Mouse (Mus musculus): ENCODE results near the gene Tspan5. TPM values are rescaled to one million over a fixed set of nuclear protein-coding genes. Genes with fewer than 3 reads are reported as not detected.

The Tspan5 gene
- polyA plus RNA-seq, 1 experiment from 2014 or later, result 25.6 TPM

- H3K9me3 ChIP-seq, result no peaks in the 10 kb centered on the region
- 64% methylated on average over 13 of the region's 13 CpGs for WGBS
- ATAC-seq (ENCODE audit: insufficient number of reproducible peaks, insufficient read depth, low FRiP score, low TSS enrichment, low read depth), result no peak
- H3K4me2 ChIP-seq, result no peak overlapping the region
- H3K4me3 ChIP-seq (replicated peaks), result no peak overlapping the region
- H3K27ac ChIP-seq, result no peak overlapping the region
- H3K36me3 ChIP-seq, result no peaks in the 10 kb centered on the region
- no peak overlapping the region for H3K9ac ChIP-seq (replicated peaks)
- H3K4me1 ChIP-seq (replicated peaks), result peaks cover 80% of the 10 kb centered on the region
- H3K27me3 ChIP-seq, result no peaks in the 10 kb centered on the region
Measured at GRCm38 (mm10) chr3:138852982-138853689, 111.1 kb downstream of the Tspan5 start.

DNA sequence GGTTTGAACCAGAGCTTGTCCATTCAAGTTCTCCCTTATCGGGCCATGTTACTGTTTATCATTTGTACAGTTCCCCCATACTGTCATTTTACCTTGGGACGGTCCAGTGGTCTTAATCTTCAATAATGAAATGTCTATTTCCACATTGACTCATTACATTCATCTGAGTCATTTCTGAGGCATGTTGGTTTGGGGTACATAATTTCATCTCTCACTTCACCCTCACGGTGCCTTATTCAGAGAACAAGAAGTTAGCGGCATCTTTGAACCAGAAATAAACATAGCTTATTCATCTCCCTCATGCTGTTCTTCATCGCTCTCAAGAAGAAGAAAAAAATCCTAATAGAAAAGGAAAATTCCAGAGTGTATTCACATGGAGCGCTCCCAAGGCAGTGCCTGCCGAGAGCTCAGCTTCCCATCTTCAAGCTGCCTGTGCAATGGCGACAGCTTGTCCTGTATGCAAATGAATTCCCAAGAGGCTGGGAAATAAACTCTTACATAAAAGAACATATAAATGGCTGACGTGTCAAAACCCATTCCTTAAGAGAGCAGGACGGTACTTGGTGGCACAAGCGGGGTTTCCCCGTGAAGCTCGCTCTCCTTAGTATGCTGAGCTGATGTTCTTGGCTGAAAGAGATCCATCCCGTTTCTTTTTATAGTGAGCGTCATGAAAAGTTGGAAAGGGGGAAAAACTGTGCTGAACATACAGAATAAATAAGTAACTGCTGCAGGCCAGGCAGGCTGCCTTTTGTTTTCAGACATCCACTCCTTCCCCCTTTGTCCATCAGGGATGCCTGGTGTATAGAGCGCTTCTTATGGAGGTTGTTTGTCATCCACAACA lies 112.2 kb downstream of the Tspan5 start:
- Histone ChIP-seq H3K9me3 (no peaks in the 10 kb centered on the region), H3K27me3 (no peaks in the 10 kb centered on the region), H3K4me1 (replicated peaks) (peaks cover 90% of the 10 kb centered on the region), H3K27ac (no peak overlapping the region), H3K36me3 (no peaks in the 10 kb centered on the region), H3K4me3 (replicated peaks) (no peak overlapping the region), H3K4me2 (no peak overlapping the region), H3K9ac (replicated peaks) (no peak overlapping the region)
- WGBS, result 75% methylated on average over 16 of the region's 16 CpGs
- ATAC-seq (ENCODE audit: insufficient number of reproducible peaks, insufficient read depth, low FRiP score, low TSS enrichment, low read depth), result no peak

DNA sequence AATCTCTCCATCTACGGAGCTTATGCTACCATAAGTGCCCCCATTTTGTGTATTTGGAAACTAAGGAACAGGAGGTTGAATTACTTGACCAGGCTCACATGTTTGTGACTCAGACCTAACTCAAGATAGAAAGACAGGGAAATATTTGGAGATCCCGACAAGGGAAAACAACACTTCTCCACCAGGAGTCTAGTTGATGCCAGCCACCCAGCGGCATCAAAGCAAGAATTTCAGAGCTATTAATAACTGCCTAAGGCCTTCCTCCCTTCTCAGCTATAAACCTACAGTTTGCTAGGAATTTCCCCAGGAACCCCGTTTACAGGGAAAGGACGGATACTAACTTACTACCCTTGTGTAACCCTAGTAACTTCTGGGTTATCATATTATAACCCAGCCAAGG lies 113.4 kb downstream of the Tspan5 start:
- no peak for ATAC-seq (ENCODE audit: insufficient number of reproducible peaks, insufficient read depth, low FRiP score, low TSS enrichment, low read depth)
- no peaks in the 10 kb centered on the region for H3K27me3 ChIP-seq
- H3K36me3 ChIP-seq, result no peaks in the 10 kb centered on the region
- peaks cover 90% of the 10 kb centered on the region for H3K4me1 ChIP-seq (replicated peaks)
- WGBS, result 43% methylated on average over 5 of the region's 5 CpGs
- no peak overlapping the region for H3K27ac ChIP-seq
- H3K9ac ChIP-seq (replicated peaks), result no peak overlapping the region
- H3K4me2 ChIP-seq, result no peak overlapping the region
- no peaks in the 10 kb centered on the region for H3K9me3 ChIP-seq
- H3K4me3 ChIP-seq (replicated peaks), result no peak overlapping the region

DNA sequence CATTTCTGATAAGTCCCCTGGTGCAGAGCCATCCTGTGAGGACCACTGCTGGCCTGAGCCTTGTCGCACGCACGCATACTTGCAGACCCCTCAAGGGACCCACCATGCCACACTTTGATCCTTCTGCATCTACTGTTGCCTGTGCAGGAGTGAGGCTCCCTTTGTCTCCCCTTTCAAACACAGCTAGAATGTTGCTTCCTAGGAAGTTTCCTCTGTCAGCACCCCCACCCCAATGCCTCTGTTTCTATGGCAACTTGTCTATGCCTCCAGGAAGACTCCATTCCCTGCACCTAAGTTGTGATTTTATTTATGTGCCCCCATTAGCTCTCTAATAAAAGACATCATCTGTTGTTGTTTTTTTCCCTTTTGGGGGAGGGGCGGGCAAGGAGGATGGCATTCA lies 115.0 kb downstream of the Tspan5 start:
- Histone ChIP-seq H3K4me3 (replicated peaks) (no peak overlapping the region), H3K27me3 (no peaks in the 10 kb centered on the region), H3K27ac (peak overlapping the region; percentile 58), H3K9ac (replicated peaks) (no peak overlapping the region), H3K4me1 (replicated peaks) (peaks cover 81% of the 10 kb centered on the region), H3K4me2 (no peak overlapping the region), H3K9me3 (no peaks in the 10 kb centered on the region), H3K36me3 (no peaks in the 10 kb centered on the region)
- no peak for ATAC-seq (ENCODE audit: insufficient number of reproducible peaks, insufficient read depth, low FRiP score, low TSS enrichment, low read depth)
- WGBS, result 67% methylated on average over 4 of the region's 4 CpGs

- H3K9ac ChIP-seq (replicated peaks), result no peak overlapping the region
Measured at GRCm38 (mm10) chr3:138857805-138858546, 116.0 kb downstream of the Tspan5 start.

DNA sequence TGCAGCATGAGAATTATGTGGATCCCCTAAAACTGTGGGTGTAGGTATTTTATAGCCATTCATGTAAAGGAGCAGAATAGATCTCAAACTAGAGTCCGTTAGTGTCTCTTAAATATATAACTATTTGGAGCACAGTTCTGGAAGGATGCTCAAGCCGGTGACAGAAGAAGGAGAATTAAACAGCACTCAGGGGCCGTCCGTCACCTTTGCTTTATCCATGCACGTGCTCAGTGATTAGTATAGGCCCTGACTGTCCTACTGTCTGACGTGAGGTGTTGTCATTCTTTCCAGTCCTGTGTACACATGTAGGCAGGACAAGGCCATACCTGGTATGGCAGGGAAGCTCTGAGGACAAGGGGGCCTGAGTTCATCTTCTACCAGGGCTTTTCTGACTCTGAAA lies 116.7 kb downstream of the Tspan5 start:
- WGBS, result 76% methylated on average over 6 of the region's 6 CpGs
- peak overlapping the region; percentile 90 for H3K27ac ChIP-seq
- H3K4me1 ChIP-seq (replicated peaks), result peaks cover 70% of the 10 kb centered on the region
- no peaks in the 10 kb centered on the region for H3K9me3 ChIP-seq
- no peak overlapping the region for H3K4me2 ChIP-seq
- H3K36me3 ChIP-seq, result no peaks in the 10 kb centered on the region
- no peak for ATAC-seq (ENCODE audit: insufficient number of reproducible peaks, insufficient read depth, low FRiP score, low TSS enrichment, low read depth)
- H3K4me3 ChIP-seq (replicated peaks), result no peak overlapping the region
- no peak overlapping the region for H3K9ac ChIP-seq (replicated peaks)
- no peaks in the 10 kb centered on the region for H3K27me3 ChIP-seq

More at GRCm38 (mm10) chr3:138857805-138858546, 116.0 kb downstream of the Tspan5 start:
- peaks cover 74% of the 10 kb centered on the region for H3K4me1 ChIP-seq (replicated peaks)
- no peak overlapping the region for H3K4me3 ChIP-seq (replicated peaks)
- H3K4me2 ChIP-seq, result peak overlapping the region; percentile 5; the same call in 1 of the 2 replicates
- H3K9me3 ChIP-seq, result no peaks in the 10 kb centered on the region
- 22% methylated on average over 12 of the region's 12 CpGs for WGBS
- peak overlapping the region; percentile 90 for H3K27ac ChIP-seq
- no peaks in the 10 kb centered on the region for H3K36me3 ChIP-seq
- peak; percentile 50 for ATAC-seq (ENCODE audit: insufficient number of reproducible peaks, insufficient read depth, low FRiP score, low TSS enrichment, low read depth)
- H3K27me3 ChIP-seq, result no peaks in the 10 kb centered on the region

DNA sequence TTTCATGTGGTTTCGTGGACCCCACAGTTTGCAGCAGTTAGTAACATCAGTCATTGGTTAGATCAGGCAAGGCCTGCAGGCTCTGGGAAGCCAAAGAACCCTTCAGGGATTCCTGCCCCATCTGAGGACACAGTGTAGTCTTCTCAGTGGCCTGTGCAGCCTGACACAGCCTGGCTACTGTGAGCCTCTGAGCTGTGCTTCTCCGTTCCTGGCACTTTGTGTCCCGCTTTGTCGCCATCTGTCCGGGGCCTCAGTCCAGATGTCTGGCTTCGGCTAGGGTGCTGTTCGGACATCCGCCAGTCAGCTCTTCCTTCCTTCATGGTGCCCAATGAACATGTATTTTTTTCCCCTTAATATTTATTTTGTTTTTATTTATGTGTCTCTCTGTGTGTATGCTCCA lies 117.2 kb downstream of the Tspan5 start:
- H3K27me3 ChIP-seq, result no peaks in the 10 kb centered on the region
- no peak for ATAC-seq (ENCODE audit: insufficient number of reproducible peaks, insufficient read depth, low FRiP score, low TSS enrichment, low read depth)
- H3K27ac ChIP-seq, result peak overlapping the region; percentile 90; the same call in 1 of the 2 replicates
- no peak overlapping the region for H3K4me2 ChIP-seq
- no peaks in the 10 kb centered on the region for H3K9me3 ChIP-seq
- 87% methylated on average over 8 of the region's 8 CpGs for WGBS
- H3K9ac ChIP-seq (replicated peaks), result no peak overlapping the region; the same call in 1 of the 2 replicates
- H3K4me3 ChIP-seq (replicated peaks), result no peak overlapping the region
- no peaks in the 10 kb centered on the region for H3K36me3 ChIP-seq
- peaks cover 67% of the 10 kb centered on the region for H3K4me1 ChIP-seq (replicated peaks)

- no peak overlapping the region for H3K4me2 ChIP-seq
- H3K9me3 ChIP-seq, result no peaks in the 10 kb centered on the region
- no peak overlapping the region for H3K4me3 ChIP-seq (replicated peaks)
- no peaks in the 10 kb centered on the region for H3K36me3 ChIP-seq
- no peak overlapping the region for H3K27ac ChIP-seq
- WGBS, result 68% methylated on average over 8 of the region's 8 CpGs
- peaks cover 67% of the 10 kb centered on the region for H3K4me1 ChIP-seq (replicated peaks)
- ATAC-seq (ENCODE audit: insufficient number of reproducible peaks, insufficient read depth, low FRiP score, low TSS enrichment, low read depth), result no peak
- H3K27me3 ChIP-seq, result no peaks in the 10 kb centered on the region
- H3K9ac ChIP-seq (replicated peaks), result 0 out of 2 replicates have a peak overlapping the region, but pooled peaks have one; percentile 8
Measured at GRCm38 (mm10) chr3:138859666-138860065, 117.7 kb downstream of the Tspan5 start.

- Histone ChIP-seq H3K27ac (no peak overlapping the region), H3K9ac (replicated peaks) (no peak overlapping the region), H3K4me3 (replicated peaks) (no peak overlapping the region), H3K27me3 (no peaks in the 10 kb centered on the region), H3K4me2 (no peak overlapping the region), H3K4me1 (replicated peaks) (peaks cover 61% of the 10 kb centered on the region), H3K9me3 (no peaks in the 10 kb centered on the region), H3K36me3 (no peaks in the 10 kb centered on the region)
- ATAC-seq (ENCODE audit: insufficient number of reproducible peaks, insufficient read depth, low FRiP score, low TSS enrichment, low read depth), result no peak
- 58% methylated on average over 11 of the region's 11 CpGs for whole genome bisulfite sequencing
Measured at GRCm38 (mm10) chr3:138860257-138860760, 118.3 kb downstream of the Tspan5 start.

DNA sequence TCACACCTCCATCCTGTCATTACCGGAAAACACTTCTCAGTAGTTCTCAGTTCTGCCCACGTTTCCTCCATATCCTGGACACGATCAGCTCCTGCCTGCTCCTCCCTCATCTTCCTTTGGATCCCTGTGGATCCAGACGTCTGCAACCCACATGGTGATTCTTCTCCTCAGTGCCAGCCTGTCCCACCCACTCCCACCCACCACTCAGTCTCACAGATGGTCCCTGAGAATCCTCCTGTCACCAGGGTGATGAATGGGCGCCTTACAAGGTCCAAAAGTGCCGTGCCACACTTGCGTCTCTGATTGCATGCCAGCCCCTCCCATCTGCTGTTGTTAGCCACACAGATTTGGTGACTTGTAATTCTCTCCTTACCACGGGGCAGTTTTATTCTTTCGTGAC lies 119.0 kb downstream of the Tspan5 start:
- H3K4me1 ChIP-seq (replicated peaks), result peaks cover 55% of the 10 kb centered on the region
- no peak overlapping the region for H3K4me2 ChIP-seq
- no peak for ATAC-seq (ENCODE audit: insufficient number of reproducible peaks, insufficient read depth, low FRiP score, low TSS enrichment, low read depth)
- no peaks in the 10 kb centered on the region for H3K36me3 ChIP-seq
- 0 out of 2 replicates have a peak, but pooled peaks cover 3% of the 10 kb centered on the region for H3K9me3 ChIP-seq
- no peak overlapping the region for H3K4me3 ChIP-seq (replicated peaks)
- WGBS, result 50% methylated on average over 9 of the region's 9 CpGs
- H3K27me3 ChIP-seq, result no peaks in the 10 kb centered on the region
- no peak overlapping the region for H3K9ac ChIP-seq (replicated peaks)
- H3K27ac ChIP-seq, result no peak overlapping the region

- H3K27me3 ChIP-seq, result no peaks in the 10 kb centered on the region
- no peak overlapping the region for H3K4me3 ChIP-seq (replicated peaks)
- 80% methylated on average over 3 of the region's 3 CpGs for WGBS
- no peak for ATAC-seq (ENCODE audit: insufficient number of reproducible peaks, insufficient read depth, low FRiP score, low TSS enrichment, low read depth)
- H3K27ac ChIP-seq, result no peak overlapping the region
- peaks cover 7% of the 10 kb centered on the region; the same call in 1 of the 2 replicates for H3K9me3 ChIP-seq
- H3K36me3 ChIP-seq, result no peaks in the 10 kb centered on the region
- no peak overlapping the region for H3K9ac ChIP-seq (replicated peaks)
- no peak overlapping the region for H3K4me2 ChIP-seq
- H3K4me1 ChIP-seq (replicated peaks), result peaks cover 49% of the 10 kb centered on the region
Measured at GRCm38 (mm10) chr3:138861589-138861988, 119.6 kb downstream of the Tspan5 start.

All from limb, embryonic 12.5 days (tissue).